Mouse (Mus musculus) cortical plate, adult 2 months (tissue): ENCODE results near the gene Ctu2.

Source experiments
- CTCF ChIP-seq: fragments of 200-500 bp; IDR thresholded peaks from 2 replicates; pipeline ENCODE4 v1.5.1; 2011; ENCODE audit warnings: mild to moderate bottlenecking, control low read depth, low read length; ENCODE audit not compliant: insufficient read depth; ENCODE audit errors: extremely low read depth
- POLR2A ChIP-seq: fragments of 200-500 bp; IDR thresholded peaks from 2 replicates; pipeline ENCODE4 v1.6.1; 2011; ENCODE audit warnings: mild to moderate bottlenecking, low read length, control low read depth; ENCODE audit not compliant: insufficient read depth; ENCODE audit errors: extremely low read depth

GRCm38 (mm10) chr8:122444058-122444748, 31.7 kb upstream of the Ctu2 start:
- TF ChIP-seq CTCF (no peak), POLR2A (peak; percentile 56)
